Mouse (Mus musculus) NIH3T3 (cell line): ENCODE results near the gene Rac2.

Source experiments
- DNase-seq: peaks from one replicate; pipeline ENCODE4 v3.0.0-alpha.2; 2012; ENCODE audit warnings: low read depth

The Rac2 gene

DNA sequence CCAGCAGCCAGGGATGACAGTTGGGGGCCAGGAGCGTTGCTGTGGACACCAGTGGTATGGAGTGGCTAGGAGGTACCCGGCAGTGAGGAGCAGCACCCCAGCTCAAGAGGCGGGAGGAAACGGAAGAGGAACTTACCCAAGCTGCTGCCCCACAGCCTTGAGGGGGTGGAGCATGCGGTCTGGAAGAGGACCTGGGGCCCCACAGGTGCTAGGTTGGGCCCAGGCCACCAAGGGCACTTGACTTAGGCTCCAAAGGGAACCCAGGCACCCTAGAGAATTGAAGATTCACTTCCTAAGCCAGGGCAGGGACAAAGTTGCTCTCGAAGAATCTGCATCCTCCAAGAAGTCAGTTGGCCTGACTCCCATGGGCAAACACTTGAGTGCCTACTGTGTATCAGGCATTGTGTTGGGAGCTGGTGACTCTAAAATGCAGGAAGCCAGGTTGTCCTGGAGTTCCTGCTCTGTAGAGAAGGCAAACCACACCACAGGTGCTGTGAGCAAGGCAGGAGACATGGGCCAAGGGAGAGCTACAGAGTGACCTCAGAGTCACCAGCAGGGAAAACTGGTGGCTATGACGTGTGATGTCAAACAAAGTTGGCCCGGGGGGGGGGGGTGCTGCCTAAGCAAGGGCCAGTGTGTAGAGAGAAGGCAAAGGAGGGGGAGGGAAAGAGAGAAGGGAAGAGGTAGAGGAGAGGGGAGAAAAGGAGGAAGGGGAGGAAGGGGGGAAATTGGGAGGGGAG is at the start of gene Rac2:
Rac2 (minus strand) TSS at position 126 of the 740 bp plus-strand sequence.
- no peak for DNase-seq

DNA sequence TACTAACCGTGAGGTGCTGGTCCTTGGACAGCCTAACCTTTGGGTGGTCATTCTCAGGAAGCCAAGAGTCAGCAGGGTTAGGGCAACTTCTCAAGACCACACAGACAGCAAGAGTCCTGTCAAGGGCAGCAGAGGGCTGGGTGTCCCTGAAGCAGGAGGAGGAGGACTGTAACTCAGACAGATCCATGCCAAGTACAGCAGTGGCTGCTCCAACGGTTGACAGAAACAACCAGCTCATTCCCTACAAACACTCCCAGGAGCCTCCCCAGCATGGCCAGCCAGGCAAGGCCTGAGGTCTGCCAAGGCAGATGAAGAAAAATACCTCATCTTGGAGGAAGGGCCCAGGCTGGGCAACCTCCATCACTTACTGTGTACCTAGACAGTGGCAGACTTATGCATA is 44.4 kb upstream of the Rac2 start:
- DNase-seq: no peak

DNA sequence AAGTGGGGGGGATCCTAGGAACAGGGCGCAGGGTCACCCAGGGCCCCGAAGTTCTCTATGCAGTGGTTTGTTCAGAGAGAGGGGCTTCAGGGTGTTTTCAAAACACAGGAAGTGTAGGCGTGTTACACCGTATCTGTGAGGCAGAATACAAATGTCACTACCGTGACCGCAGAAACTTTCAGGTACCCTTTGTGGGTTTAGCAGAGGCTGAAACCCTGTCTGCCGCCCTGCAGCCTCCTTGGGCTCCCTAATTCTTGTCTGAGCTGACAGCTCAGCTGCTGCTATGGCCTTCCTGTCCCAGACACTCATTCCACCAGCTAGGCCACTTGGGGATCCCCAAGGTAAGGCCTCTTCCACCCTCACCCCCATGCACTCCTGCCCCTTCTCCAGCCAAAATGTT is 42.0 kb upstream of the Rac2 start:
- DNase-seq: no peak

DNA sequence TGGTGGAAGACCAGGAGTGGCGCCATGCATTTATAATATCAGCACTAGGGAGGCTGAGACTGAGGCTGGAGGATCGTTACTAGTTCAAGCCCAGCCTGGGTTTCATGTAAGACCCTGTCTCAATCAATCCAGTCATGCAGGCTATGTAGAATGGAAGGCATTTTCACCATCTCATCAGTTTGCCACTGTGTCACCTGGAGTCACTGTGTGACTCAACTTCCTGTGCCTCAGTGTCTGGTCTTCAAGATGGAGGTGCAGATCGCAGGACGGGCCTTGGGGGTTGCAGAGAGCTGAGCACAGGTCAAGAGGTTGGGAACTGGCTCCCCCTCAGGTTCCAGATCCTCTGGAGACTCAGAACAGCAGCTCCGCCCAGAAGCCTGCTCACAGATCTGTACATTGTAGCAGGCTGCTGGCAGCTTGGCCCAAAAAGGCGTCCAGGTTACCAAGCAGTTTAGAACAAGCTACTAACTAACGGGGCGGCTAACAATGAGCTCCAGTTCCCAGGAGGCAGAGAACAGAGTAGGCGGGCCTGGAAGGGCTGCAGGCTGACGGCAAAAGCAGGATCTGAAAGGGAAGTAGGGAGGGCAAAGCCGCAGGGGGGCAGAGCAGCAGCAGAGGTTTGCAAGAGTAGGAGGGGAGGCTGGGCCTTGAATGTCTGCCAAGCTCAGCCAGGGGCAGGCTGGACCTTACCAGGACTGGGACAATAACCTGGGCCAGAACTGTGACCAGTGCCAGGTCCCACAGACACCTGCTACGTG is 38.3 kb upstream of the Rac2 start:
- DNase-seq: peak; percentile 28

DNA sequence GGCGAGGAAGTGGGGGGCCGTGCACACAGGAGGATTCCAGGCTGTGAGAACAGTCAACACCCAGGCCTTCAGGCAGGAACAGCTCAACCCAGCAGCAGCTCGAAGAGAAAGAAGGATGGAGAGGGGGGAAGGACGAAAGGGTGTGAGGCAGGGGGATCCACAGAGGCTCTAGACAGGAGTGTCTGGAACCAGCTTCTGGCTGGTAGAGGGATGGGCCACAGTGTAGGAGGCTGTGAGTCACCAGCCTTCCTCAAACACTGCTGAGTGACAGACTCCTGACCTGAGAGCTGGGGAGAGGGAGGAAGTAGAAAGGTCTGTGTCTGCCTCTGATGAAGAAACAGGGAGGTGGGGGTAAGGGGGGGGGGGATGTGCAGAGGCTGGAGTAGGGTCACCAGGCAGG is 34.9 kb upstream of the Rac2 start:
- DNase-seq: peak; percentile 28

DNA sequence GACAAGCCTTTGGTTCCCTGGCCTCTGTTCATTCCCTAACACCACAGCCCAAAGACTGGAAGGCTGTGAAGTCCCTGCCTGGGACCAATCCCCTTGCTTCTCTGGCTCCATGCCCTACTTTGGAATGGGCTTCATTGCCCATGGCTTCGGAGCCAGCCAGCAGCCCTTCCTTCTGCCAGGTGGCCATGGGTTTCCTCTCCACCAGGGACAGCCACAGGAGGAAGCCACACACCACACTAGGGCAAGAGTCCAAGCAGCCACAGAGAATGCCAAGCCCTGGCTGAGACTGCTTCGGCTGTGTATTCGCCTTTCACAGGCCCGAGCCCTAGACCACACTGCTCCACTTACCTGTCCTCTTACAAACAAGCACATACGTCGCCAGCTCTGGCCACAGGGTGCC is 33.5 kb upstream of the Rac2 start:
- no peak for DNase-seq

DNA sequence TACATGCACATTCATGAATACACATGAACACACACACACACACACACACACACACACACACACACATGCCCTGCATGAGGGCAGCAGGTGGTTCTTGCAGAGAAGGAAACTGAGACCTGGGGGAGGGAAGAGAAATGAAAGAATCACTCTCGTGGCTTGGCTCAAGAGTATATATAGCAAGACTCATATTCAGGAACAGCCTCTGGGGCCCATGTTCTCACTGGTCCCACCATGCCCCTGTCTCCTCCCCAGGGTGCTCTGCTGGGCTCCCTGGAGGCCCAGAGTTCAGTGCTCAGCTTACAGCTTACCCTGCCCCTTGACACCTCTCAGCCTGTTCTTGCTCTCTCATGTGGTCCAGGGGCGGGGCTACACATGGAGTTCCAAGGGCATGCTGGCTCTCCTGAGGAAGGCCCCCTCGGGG is 32.8 kb upstream of the Rac2 start:
- DNase-seq: no peak

DNA sequence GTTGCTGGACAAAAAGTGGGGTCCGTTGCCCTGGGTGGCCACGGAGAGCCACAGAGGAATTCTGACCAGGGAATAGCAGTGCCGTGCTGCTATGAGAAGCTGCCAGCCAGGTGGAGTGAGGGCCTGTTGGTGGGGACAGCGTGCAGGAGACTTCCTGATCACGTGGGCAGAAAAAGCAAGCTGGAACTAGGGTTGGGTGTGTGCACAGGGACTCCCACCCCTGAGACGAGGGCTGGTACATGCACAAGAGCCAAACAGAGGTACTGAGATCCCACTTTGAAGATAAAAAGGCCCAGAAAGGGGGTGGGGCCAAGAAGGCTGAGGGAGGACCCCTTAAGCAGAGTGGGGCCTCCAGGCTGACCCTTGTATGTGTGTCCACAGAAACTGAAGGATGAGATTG is 31.7 kb upstream of the Rac2 start:
- DNase-seq: no peak

DNA sequence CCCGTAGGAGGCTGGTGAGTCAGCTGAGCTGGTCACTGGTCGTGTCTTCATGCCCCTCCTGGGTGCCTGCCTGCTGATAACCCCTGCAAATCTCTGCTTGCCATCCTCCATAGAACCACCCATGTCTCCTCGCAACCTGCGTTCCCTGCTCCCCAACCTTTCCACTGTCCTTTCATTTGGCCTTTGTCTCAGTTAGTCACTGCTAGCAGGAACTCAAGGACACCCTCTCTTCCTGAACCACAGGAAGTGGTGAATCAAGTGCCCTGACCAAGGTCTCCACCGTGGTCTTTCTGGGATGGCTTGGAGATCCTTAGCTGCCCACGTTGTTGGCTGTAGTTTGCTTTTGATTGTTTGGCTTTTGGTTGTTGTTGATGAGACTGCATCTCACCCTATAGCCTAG is 28.6 kb upstream of the Rac2 start:
- no peak for DNase-seq

DNA sequence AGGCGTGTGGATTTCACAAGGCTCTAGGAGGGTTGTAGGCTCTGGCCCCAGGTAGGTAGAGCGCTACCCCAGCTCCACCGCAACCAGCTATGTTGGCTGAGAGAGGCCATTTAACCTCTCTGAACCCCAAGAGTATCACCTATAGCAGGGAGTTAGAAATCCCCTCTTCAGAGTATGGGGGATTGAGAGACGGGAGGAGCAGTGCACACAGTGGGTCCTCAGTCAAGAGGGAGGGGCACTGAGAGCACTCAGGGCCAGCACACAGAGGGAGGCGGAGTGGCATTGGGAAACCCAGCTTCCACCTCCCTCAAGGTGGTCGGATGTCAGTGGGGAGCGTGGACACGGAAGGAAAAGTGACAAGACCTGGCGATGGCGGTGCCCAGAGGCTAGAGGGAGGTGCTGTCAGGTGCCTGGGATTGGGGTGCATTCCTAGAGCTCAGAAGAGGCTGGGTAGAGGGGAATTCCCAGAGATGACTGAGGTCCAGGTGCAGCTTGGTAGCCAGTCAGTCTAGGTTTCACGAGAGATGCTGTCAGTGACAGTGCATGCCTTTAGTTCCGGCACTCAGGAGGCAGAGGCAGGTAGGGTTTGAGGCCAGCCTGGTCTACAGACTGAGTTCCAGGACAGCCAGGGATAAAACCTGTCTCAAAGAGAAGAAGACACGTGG is 27.1 kb upstream of the Rac2 start:
- no peak for DNase-seq

DNA sequence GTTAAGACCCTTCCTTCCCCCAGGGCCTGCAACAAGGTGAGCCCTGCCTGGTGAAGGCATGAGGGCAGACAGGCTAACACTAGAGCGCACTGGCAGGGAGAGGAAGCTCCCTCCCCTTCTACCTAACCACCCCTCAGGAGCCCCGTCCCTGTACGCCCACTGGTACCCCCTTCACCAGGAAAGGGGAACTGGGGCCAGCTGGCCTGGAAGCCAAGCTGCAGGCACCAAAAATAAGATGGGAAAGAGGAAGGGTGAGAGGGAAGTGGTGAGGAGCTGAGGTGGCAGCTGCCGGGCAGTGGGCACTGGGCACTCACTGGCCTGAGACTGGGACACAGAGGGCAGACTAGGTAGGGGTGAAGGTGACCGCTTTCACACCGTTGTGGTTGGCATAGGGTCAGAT is 26.5 kb upstream of the Rac2 start:
- no peak for DNase-seq

DNA sequence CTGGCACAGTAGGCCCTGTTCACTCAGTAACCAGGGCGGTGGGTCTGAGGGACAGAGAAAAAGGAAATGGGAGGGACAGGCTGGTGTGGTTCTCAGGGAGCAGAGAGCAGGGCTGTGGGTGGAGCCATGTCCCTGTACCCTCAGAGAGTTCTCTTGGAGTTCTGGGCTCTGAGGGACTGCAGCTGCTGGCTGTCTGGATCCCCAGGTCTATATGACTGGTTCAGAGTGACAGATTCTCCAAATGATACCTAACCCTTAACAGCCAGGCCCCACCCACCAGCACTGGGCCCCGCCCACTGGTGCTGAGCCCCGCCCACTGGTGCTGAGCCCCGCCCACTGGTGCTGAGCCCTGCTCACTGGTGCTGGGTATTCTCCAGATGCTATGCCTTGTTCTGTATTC is 25.1 kb upstream of the Rac2 start:
- no peak for DNase-seq

DNA sequence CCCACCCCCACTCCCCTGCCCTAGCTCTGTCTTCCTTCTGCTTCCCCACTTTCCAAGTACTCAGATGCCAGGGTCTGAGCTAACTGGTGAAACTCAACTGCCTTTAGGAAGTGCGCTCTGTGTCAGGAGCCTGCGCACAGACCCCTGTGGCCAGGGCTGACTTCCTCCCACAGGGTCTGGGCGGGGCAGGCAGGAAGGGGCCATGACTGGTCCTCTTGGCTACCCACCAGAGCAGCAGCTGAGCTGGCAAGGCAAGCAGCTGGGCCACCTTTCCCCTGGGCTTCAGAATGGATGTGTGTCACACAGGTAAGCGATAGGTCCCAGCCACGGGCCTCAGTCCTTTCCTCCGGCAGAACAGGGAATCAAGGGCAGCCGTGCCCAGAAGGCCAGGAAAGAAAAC is 24.3 kb upstream of the Rac2 start, which contains the start of gene Cyth4:
Cyth4 (plus strand) TSS at position 134 of the 400 bp plus-strand sequence.
- no peak for DNase-seq

DNA sequence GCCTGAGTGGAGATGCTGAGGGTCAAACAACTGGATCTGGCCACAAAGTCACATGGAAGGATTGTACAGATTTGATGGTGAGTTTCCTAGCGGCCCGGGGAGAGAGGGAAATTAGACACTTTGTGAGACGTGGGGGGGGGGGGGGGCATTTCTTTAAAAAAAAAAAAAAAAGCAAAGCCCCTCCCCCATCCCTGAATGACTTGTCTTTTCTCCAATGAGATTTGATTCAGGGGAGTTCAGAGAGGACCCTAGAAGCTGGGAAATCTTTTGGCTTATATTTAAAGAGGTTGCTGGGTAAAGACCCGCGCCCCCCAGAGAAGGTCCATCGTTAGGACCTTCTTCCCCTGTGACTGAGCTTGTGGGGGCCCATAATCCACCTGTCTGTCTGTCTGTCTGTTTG is 23.9 kb upstream of the Rac2 start:
- DNase-seq: no peak

DNA sequence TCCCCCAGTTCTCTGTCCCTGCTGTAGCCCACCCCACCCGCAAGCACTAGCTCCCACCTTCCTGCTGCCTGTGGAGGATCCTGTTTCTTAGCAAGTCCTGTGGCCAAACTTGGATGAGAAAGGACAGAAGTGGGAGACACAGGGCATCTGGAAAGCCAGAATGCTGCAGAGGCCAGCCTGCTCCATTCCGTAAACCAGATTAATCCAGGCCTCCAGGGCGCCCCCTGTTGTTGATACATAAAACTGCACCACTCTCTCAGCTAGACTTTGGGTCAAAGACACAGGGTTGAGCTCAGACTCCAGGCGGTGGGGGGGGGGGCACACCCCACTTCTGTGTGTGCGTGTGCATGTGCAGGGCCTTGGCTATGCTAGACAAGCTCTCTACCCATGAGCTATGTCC is 22.9 kb upstream of the Rac2 start:
- DNase-seq: no peak

DNA sequence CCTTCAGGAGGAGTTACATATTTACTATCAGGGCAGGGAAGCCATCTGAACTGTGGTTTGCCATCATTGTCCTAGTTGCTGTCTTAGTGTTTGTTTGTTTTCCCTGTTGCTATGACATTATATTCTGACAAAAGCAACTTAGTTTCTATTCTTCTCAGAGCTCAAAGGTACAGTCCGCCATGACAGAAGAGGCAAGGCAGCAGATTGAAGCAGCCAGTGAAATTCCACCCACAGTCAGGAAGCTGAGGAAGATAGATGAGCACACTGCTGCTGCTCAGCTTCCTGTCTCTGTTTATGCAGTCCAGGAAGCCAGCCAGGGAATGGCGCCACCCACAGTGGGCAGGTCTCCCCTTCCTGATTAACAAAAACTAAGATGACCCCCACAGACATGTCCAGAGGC is 22.2 kb upstream of the Rac2 start:
- no peak for DNase-seq

DNA sequence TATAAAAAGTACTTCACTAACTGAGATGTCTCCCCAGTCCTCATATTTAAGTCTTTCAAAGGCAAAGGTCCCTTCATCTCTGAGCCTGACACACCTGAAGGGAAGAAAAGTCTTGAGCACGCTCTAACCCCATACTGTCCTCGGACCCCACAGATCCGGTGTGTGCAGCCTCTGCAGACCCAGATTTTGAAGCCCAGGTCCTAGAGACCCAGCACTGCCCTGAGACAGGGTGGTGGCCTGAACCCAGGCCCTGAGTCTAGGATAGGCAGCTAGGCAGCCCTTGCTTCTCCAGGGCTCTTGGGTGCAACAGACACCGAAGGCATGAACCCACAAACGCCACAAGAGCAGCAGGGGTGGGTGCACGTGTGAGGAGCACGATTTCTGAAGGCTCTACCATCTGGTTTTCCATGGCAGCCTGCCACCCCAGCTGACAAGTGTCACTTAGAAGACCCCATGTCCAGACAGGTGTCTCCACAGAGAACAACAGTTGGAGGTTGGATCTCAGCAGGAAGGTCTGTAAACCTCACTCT is 21.4 kb upstream of the Rac2 start:
- no peak for DNase-seq

DNA sequence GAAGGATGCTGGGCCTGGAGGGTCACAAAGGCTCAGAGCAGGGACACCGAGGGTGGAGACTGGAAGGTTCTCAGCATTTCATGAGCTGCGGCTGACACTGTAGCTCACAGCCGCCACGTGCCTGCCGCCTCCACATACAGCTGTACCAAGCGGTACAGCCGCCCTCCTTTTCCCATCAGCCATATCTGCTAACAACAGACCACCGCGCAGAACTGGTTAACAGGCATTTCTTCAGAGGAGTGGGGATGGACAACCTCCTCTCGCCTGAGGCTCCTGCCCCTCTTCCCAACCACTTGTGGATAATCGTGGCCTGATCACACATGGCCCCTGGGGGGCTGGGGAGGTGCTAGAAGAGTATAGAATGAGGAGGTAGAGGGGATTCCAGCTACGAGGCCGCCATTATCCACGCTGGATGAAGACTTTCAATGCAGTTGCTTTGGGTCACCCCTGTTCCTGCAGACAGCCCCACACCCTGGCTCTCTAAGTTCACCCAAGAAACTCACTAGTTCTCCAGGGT is 19.9 kb upstream of the Rac2 start:
- no peak for DNase-seq

DNA sequence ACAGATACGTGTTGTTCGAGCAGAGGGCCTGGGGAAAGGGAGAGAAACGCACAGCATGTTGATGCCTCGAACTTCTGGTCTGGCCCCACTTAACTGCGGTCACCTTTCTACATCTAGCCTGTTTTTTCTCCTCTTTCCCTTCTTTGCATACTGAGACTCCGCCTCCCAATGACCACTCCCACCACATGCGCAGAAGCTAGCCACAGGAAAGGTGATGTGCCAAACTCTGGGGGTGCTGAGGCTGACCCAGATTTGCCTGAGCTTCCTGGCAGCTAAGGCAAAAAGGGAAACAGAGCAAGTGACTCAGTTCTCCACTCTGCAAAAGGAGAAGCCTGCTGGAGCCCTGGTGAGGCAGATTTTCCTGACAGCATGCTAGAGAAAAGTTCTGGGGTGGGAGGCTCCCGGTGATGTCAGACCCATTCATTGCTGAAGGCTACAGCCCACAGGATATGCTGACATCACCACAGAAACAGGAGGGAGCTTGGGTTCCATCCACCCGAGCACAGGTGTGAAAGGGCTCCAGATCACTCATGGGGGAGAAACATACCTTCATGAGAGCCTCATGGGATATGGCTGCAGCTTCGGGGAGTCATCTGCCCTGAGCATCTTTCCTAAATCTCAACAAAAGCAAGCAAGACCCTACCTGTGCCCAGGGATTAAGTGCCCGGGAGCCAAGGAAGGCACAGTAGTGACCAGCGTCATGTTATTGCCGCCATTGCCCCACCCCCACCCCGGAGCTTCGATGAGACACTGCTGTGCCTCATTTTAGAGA is 19.3 kb upstream of the Rac2 start:
- DNase-seq: no peak

DNA sequence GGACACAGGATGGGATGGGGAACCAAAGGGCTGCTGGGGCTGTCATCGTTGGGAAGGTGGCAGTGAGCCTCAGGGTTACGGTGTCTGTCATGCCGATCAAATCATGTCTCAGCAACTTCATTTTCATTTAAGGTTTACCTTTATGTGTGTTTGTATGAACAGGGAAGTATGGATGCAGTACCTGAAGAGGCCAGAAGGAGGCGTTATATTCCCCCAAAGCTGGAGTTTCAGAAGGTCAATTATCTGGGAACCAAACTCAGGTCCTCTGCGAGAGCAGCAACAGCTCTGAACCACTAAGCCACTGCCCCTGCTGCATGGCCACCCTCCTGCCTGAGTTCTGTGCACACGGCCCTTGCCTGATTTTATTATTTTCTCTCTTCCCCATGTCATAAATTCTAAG is 18.2 kb upstream of the Rac2 start:
- DNase-seq: no peak

DNA sequence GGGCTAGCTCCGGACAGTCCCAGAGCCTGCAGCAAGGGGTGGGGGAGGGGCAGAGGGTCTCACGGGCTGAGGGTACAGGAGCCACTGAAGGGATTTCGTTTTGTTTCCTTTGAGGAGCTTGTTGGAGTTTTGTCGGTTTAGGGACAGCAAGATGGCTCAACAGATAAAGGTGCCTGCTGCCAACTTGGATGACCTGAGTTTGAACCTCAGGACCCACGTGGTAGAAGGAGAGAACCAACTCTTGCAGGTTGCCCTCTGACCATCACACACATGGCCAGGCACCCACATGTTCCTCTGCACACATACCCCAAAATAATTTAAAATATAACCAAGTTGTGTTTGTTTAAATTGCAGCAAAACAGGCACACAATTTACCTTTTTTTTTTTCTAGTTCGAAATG is 17.4 kb upstream of the Rac2 start:
- no peak for DNase-seq

DNA sequence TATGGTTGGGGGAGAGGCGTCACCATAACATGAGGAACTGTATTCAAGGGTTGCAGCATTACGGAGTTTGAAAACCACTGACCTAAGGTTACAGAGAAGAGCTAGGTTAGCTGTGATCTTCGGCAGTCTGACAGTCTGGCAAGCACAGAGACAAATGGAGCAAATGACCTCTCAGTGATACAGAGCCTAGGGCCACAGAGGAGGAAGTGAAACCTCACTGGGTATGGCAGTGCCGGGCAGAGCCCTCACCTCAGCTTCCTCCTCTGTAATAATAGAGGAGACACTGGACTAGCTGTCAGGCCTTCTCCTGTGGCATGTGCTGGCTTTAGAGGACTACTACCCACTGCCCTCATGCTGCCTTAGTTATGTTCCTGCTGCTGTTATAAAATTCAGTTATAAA is 16.3 kb upstream of the Rac2 start:
- no peak for DNase-seq
